Mouse (Mus musculus) myocyte (in vitro differentiated cells): Measurements from ENCODE around the gene Trim26.

ENCODE experiments used
- POLR2A ChIP-seq: IDR thresholded peaks from one replicate; pipeline ENCODE4 v1.6.1; 2011; ENCODE audit warnings: low read depth, mild to moderate bottlenecking, control low read depth, moderate library complexity; ENCODE audit not compliant: insufficient read length
- REST ChIP-seq: IDR thresholded peaks from one replicate; pipeline ENCODE4 v1.6.1; 2011; ENCODE audit warnings: mild to moderate bottlenecking, control low read depth, moderate library complexity; ENCODE audit not compliant: insufficient read depth, insufficient read length
- SRF ChIP-seq: IDR thresholded peaks from one replicate; pipeline ENCODE4 v1.6.1; 2011; ENCODE audit warnings: low read depth; ENCODE audit not compliant: control insufficient read depth, insufficient read length
- TCF12 ChIP-seq: IDR thresholded peaks from one replicate; pipeline ENCODE4 v1.6.1; 2011; ENCODE audit warnings: mild to moderate bottlenecking, control low read depth; ENCODE audit not compliant: poor library complexity, insufficient read depth, severe bottlenecking
- TCF3 ChIP-seq: IDR thresholded peaks from one replicate; pipeline ENCODE4 v1.6.1; 2011; ENCODE audit warnings: low read depth, control low read depth; ENCODE audit not compliant: insufficient read length
- USF1 ChIP-seq: IDR thresholded peaks from one replicate; pipeline ENCODE4 v1.6.1; 2011; ENCODE audit warnings: low read depth, mild to moderate bottlenecking, control low read depth, moderate library complexity

DNA sequence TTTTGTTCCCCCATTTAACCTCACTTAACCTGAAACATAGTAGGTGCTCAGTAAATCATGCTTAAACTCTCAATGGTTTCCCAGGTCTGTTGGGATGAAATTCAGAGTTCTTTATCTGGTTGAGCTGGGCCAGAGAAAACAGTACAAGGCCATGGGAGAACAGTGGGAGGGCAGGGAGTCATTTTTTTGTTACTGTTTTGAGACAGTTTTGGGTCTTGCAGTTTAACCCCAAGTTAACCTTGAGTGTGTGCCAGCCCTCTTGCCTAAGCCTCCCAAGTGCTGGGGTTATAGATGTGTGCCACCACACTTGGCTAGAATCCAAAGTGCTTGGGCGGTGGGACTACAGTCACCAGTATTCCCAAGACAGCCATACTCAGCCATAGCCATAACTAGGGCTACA is 7.8 kb downstream of the Trim26 start:
- TF ChIP-seq SRF (no peak), USF1 (no peak), POLR2A (no peak), TCF3 (no peak), REST (no peak), TCF12 (no peak)
